Mouse (Mus musculus): ENCODE measurements around the gene Nat8l. TPM values are rescaled to one million over a fixed set of nuclear protein-coding genes. Genes with fewer than 3 reads are reported as not detected.

Nat8l gene
- total and polyA plus RNA-seq, 2 experiments from 2014 or later = 6.1 to 46.6 TPM

DNA sequence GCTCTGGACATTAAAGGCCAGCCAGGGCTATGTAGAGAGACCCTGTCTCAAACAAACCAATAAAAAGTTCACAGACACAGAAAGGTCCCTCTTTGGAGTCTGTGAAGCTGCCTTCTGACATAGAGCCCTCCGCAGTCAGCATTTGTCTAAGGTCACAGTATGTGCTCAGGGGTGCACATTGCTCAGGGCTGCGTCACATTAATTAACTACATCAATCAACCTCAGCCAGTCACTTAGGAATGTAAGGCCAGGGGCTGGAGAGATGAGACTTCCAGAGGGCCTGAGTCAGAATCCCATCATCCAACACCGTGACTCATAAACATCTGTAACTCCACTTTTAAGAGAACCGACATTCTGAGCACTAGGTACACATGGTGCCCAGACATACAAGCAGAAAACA, 39.9 kb upstream of the Nat8l start:
- DNase-seq (ENCODE audit: low spot score) = no peak
- Histone ChIP-seq H3K27me3 (ENCODE audit: insufficient read depth, low read length) (no peaks in the 10 kb centered on the region), H3K4me2 (ENCODE audit: low read depth, low read length, poor library complexity, severe bottlenecking) (no peak overlapping the region), H3K27ac (ENCODE audit: low read depth, low read length) (no peak overlapping the region), H3K4me3 (ENCODE audit: low read depth, low read length) (no peak overlapping the region), H3K9me3 (ENCODE audit: low read length) (no peaks in the 10 kb centered on the region), H3K4me1 (ENCODE audit: insufficient read depth, low read length) (no peaks in the 10 kb centered on the region), H3K9ac (replicated peaks; ENCODE audit: low read length, poor library complexity, severe bottlenecking) (no peak overlapping the region), H3K36me3 (ENCODE audit: insufficient read depth, low read length) (no peaks in the 10 kb centered on the region)
- no peak for TF ChIP-seq CTCF (IDR thresholded peaks at IDR 0.05)
- 93% methylated on average over 4 of the region's 4 CpGs for WGBS
- ATAC-seq (ENCODE audit: low FRiP score) = no peak

DNA sequence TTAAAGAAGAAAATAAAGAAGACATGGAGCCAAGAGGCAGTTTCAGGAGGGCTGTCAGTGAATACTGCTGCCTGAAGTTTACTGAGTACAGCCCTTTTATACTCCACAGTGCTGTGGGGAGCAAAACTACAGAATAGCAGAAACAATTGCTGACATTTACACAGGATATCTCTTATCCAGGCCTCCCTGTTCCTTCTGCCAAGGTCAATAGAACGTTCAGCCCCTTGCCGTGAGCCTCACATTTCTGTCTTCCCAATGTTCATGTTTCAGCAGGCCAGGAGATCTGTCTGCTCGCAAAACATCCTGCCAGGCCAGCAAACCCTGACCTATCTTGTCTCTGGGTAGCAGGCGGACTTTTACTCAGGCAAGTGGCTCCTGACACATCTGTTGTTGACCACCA, 36.4 kb upstream of the Nat8l start:
- 80% methylated on average over 4 of the region's 4 CpGs for WGBS
- no peak for DNase-seq (ENCODE audit: low spot score)
- H3K4me2 ChIP-seq (ENCODE audit: low read depth, low read length, poor library complexity, severe bottlenecking) = no peak overlapping the region
- no peak for ATAC-seq (ENCODE audit: low FRiP score)
- H3K4me1 ChIP-seq (ENCODE audit: insufficient read depth, low read length) = no peaks in the 10 kb centered on the region
- H3K27ac ChIP-seq (ENCODE audit: low read depth, low read length) = no peak overlapping the region
- H3K27me3 ChIP-seq (ENCODE audit: insufficient read depth, low read length) = no peaks in the 10 kb centered on the region
- H3K4me3 ChIP-seq (ENCODE audit: low read depth, low read length) = no peak overlapping the region
- H3K36me3 ChIP-seq (ENCODE audit: insufficient read depth, low read length) = no peaks in the 10 kb centered on the region
- no peak overlapping the region for H3K9ac ChIP-seq (replicated peaks; ENCODE audit: low read length, poor library complexity, severe bottlenecking)
- TF ChIP-seq CTCF (IDR thresholded peaks at IDR 0.05) = no peak
- no peaks in the 10 kb centered on the region for H3K9me3 ChIP-seq (ENCODE audit: low read length)

DNA sequence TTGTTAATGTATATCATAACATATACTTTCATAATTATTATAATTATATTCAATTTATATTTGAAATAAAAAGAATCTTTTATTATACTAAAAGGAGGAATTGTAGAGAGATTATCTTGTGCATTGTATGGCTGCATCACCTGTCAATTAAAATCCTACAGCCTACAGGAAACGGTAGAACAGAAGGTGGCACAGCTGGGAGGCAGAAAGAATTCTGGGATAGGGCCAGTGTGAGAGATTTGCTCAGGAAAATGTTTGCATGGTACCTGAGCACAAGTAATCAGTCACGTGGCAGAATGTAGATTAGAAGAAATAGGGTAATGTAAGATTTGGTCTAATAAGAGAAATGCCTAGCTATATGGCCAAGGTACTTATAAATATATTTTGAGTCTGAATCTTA, 21.0 kb upstream of the Nat8l start:
- ATAC-seq (ENCODE audit: low FRiP score) (no peak), DNase-seq (ENCODE audit: low spot score) (no peak)
- H3K4me3 ChIP-seq (ENCODE audit: low read depth, low read length) = no peak overlapping the region
- no peak overlapping the region for H3K4me2 ChIP-seq (ENCODE audit: low read depth, low read length, poor library complexity, severe bottlenecking)
- WGBS = 52% methylated on average over 2 of the region's 2 CpGs
- H3K27ac ChIP-seq (ENCODE audit: low read depth, low read length) = no peak overlapping the region
- TF ChIP-seq CTCF (IDR thresholded peaks at IDR 0.05) = no peak
- H3K4me1 ChIP-seq (ENCODE audit: insufficient read depth, low read length) = no peaks in the 10 kb centered on the region
- no peaks in the 10 kb centered on the region for H3K36me3 ChIP-seq (ENCODE audit: insufficient read depth, low read length)
- no peaks in the 10 kb centered on the region for H3K9me3 ChIP-seq (ENCODE audit: low read length)
- H3K27me3 ChIP-seq (ENCODE audit: insufficient read depth, low read length) = no peaks in the 10 kb centered on the region
- H3K9ac ChIP-seq (replicated peaks; ENCODE audit: low read length, poor library complexity, severe bottlenecking) = no peak overlapping the region

DNA sequence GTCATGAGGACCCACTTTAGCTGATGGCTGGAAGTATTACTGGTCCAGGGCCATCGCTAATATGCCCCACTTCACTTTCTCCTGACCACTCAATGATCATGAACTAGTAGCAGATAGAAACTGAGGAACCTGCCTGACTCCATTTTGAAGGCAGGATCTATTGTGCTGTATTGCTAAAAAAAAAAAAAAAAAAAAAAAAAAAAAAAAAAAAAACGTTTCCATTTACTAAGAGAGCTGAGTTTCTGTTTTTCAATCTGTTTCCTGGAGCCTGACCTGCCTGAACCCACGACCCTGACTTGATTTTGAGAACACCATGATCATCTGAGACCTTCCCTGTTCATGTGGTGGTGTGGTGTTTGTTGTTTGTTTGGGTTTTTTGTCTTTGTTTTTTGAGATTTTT, 19.5 kb upstream of the Nat8l start:
- Histone ChIP-seq H3K27me3 (ENCODE audit: insufficient read depth, low read length) (no peaks in the 10 kb centered on the region), H3K4me1 (ENCODE audit: insufficient read depth, low read length) (no peaks in the 10 kb centered on the region), H3K27ac (ENCODE audit: low read depth, low read length) (no peak overlapping the region), H3K4me3 (ENCODE audit: low read depth, low read length) (no peak overlapping the region), H3K36me3 (ENCODE audit: insufficient read depth, low read length) (no peaks in the 10 kb centered on the region), H3K9me3 (ENCODE audit: low read length) (no peaks in the 10 kb centered on the region), H3K9ac (replicated peaks; ENCODE audit: low read length, poor library complexity, severe bottlenecking) (no peak overlapping the region), H3K4me2 (ENCODE audit: low read depth, low read length, poor library complexity, severe bottlenecking) (no peak overlapping the region)
- 40% methylated on average over 3 of the region's 3 CpGs for WGBS
- ATAC-seq (ENCODE audit: low FRiP score) (no peak), DNase-seq (ENCODE audit: low spot score) (no peak)
- TF ChIP-seq CTCF (IDR thresholded peaks at IDR 0.05) = no peak

DNA sequence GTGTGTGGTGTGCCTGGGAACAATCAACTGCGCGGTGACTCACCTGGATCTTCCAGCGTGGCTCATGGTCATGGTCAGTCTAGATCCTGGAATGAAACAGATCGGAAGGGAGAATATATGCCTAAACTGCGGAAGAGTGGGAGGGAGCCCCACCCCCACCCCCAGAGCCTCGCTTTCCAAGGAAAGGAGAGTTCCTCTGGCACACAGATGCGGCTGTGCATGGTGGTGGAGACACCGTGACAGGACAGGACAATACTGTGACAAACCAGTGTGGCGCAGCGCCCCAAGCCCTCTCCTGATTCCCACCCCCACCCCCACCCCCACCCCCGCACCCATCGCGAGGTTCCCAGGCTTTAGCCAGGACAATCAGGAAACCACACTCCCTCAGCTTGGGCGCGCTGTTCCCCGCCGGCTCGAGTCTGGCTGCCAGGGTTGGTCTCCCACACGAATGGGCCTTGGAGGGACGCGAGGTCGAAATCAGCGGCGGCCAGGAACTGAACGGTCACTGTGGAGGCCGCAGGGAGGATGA, 13.0 kb upstream of the Nat8l start:
- Histone ChIP-seq H3K27ac (ENCODE audit: low read depth, low read length) (peak overlapping the region; percentile 97), H3K4me2 (ENCODE audit: low read depth, low read length, poor library complexity, severe bottlenecking) (peak overlapping the region; percentile 80), H3K9me3 (ENCODE audit: low read length) (no peaks in the 10 kb centered on the region), H3K4me1 (ENCODE audit: insufficient read depth, low read length) (peaks cover 17% of the 10 kb centered on the region; the same call in 1 of the 2 replicates), H3K4me3 (ENCODE audit: low read depth, low read length) (peak overlapping the region; percentile 91), H3K36me3 (ENCODE audit: insufficient read depth, low read length) (peaks cover 4% of the 10 kb centered on the region; the same call in 1 of the 2 replicates), H3K27me3 (ENCODE audit: insufficient read depth, low read length) (no peaks in the 10 kb centered on the region), H3K9ac (replicated peaks; ENCODE audit: low read length, poor library complexity, severe bottlenecking) (peak overlapping the region; percentile 95)
- peak; percentile 64 for ATAC-seq (ENCODE audit: low FRiP score)
- DNase-seq (ENCODE audit: low spot score) = peak; percentile 55
- no peak for TF ChIP-seq CTCF (IDR thresholded peaks at IDR 0.05)
- WGBS = 3% methylated on average over 21 of the region's 26 CpGs

DNA sequence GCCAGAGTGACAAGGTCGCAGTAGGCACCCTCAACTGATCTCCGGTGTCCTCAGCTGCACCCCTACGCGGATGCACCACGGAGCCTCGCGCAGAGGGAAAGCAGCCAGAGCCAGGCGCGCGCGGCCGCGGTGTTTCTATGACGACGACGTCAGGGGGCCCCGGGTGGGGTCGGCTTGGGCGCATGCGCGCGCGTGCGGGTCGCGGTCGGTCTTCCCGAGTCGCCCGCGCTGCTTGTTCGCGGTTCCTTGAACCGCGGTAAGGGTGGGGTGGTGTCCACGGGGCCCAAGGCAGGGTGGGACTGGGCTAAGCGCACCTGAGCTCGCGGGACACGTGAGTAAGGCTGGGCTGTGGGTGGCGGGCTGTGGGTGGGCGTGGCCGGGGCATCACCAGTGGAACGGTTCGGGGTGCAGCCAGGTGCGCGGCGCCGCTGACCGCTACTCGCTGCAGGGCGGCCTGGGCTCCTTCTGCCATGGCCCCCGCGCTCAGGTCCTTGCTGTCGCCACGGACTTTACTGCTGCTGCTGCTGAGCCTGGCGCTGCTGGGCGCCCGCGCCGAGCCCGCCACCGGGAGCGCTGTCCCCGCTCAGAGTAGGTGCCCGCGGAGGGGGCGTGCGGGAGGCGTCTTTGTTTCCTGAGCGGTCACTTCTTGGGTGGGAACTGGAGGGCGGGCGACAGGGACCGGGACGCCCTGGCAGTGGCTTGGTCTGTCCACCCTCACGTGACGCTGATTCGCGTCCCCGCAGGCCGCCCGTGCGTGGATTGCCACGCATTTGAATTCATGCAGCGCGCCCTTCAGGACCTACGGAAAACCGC, 12.3 kb upstream of the Nat8l start, which contains the start of gene Gm1673:
Gene Gm1673 (plus strand): TSS at position 125 of the 813 bp plus-strand sequence.
- ATAC-seq (ENCODE audit: low FRiP score) = peak; percentile 88
- Histone ChIP-seq H3K4me2 (ENCODE audit: low read depth, low read length, poor library complexity, severe bottlenecking) (peak within 1 kb of the TSS; percentile 80), H3K9me3 (ENCODE audit: low read length) (no peaks in the 10 kb centered on the region), H3K4me3 (ENCODE audit: low read depth, low read length) (peak within 1 kb of the TSS; percentile 91), H3K4me1 (ENCODE audit: insufficient read depth, low read length) (peaks cover 17% of the 10 kb centered on the region; the same call in 1 of the 2 replicates), H3K27me3 (ENCODE audit: insufficient read depth, low read length) (no peaks in the 10 kb centered on the region), H3K36me3 (ENCODE audit: insufficient read depth, low read length) (peaks cover 4% of the 10 kb centered on the region; the same call in 1 of the 2 replicates), H3K27ac (ENCODE audit: low read depth, low read length) (peak within 1 kb of the TSS; percentile 97), H3K9ac (replicated peaks; ENCODE audit: low read length, poor library complexity, severe bottlenecking) (peak within 1 kb of the TSS; percentile 95)
- peak; percentile 94 for DNase-seq (ENCODE audit: low spot score)
- peak; percentile 73 for TF ChIP-seq CTCF (IDR thresholded peaks at IDR 0.05)
- under 1% methylated on average over 83 of the region's 88 CpGs for WGBS
